Mouse (Mus musculus) layer of hippocampus, postnatal 10 days (tissue): Measurements from ENCODE around the gene Eed. TPM values are rescaled to one million over a fixed set of nuclear protein-coding genes. Genes with fewer than 3 reads are reported as not detected.
"Not testable (repeated sequence)": the region's sequence is repeated elsewhere in the genome, so short reads cannot be mapped to it uniquely, and the experiment has no call there.

Experiments
- DNase-seq, 2 experiments: peaks; one replicate each; pipeline ENCODE4 v3.0.0; 2021; ENCODE audit warnings: low spot score in 2 of 2
- long read RNA-seq: library from polyadenylated mRNA; stranded (forward); transcript quantifications from one replicate; pipeline ENCODE4 v2.0.0, GENCODE M21; 2023
- total RNA-seq, 2 experiments: library from RNA; stranded (reverse); gene quantifications; 2 replicates each; pipeline ENCODE4 v1.2.3; 2021

The Eed gene
- 10 to 100 TPM; 27.9 to 34.0 TPM for total RNA-seq
- long read RNA-seq, transcript Eed-201 (12 exons, 2,067 nt), result major isoform, 18 of 34 reads
- long read RNA-seq, partial matches to known transcripts, result 2 of 34 reads
- long read RNA-seq, other reads (novel, unspliced or antisense), result 14 of 34 reads

DNA sequence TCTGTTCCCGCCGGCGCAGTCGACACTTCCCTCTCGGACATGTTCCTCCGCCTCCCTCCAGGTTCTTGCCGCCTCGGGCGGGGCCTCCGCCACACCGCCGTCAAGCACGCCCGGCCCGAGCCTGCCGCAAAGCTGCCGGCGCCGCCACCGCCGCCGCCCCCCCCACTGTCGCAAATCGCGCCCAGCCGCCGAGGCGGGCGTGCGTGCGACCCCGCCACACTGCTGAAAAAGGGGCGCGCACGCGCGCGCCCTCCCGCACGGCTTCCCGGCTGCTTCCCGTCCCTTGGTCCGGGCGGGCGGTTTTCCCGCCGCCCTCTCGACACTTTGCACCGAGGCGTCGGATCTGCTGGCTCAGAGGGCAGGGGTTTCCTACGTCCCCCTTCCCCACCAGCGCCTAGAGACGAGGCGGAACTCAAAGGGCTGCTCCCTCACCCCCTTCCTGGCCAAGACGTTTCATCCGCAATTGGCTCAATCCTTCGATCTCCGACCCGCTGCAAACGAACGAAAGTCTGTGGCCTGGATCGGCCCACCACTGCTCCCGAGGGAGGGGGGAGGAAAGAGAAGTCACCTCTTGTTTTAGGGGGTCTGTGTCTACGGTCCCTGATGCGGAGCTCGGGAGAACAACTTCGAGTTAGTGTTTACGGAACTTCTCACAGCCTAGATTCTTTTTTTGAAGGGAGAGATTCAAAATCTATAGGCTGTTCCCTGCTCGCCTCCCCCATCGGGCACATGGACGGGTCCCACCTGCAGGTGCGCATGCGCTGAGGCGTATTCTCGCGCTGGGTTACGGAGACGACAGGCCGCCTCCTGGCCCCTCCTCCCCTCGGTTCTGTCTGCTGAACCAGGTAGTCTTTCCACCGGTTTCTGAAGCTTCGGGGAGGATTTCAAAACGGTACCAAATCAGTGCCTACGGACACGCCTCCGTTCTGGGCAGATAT, at the start of gene Eed:
TSS of gene Eed (minus strand) at position 499 of the 938 bp plus-strand sequence.
- peak; percentile 94 to 97 for DNase-seq

DNA sequence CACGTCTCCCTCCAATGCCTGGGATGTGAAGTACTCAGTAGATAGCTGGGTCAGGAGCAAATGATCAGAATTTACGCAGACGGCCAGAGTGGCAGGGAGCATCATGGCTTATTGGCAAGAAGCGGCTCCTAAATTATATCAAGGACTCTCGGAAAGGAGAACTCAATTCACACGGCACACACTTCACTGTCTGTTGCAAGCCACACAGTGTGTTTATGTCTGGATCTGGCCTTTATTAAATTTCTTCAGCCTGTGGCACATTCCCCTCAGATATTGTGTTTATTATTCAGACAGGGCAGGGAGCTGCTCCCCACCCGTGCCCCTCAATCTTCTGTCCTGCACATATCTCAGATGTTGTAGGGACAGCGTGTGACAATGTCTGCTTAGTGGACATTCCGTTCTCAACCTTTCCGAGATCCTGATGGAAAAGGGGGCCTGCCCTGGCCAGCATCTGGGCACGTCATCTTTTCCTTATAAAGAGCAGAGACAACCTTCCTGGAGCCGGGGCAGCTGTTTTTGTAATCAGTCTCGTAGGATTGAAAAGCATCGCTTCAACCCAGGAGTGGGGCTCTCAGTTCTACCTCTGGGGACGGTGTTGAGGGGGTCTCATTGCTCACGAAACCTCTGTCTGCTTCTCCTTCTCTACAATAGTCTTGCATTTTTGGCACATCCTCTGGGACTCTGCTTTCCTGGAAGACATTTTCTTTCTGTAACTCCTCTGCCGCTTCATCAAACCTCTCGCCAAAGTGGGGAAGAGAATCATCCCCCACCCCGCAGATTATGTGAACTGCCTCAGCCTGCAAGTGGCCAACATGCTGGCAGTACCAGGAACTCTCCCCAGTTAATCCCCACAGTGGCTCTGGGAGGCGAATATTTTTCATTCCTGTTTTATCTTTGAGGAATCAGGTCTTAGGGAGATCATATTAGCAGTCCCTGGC, 49.0 kb upstream of the Eed start:
- peak in 1 of 2 experiments; percentile 31 for DNase-seq

DNA sequence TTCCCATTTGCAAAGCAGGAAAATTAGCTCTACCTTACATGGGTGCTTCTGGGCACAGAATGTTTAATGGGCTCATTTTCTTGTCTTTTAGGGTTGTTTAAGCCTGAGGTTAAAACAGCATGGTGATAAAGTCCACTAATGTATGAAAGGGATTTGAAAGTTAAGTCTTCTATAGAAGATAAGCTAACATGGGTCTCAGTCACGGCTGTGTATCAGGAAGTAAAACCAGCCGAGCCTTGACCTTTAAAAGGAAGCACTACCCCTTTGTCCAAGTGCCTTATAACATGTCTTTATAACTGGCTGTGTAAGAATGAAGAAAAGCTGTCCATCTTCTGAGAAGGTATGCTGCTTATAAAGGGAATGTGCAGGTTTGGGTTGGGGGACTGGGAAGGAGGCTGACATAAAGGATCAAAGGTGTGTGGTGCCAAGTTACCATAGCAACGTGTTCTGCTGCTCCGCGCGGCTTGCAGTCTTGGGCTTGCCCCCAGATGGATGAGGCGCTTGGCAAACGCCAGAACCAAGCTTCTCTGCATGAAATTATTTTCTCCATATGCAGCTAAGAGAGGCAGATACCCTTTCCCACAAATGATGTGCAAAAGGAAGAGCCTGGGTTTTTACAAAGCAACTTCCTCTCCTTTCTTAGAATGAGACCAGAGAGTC, 48.2 kb upstream of the Eed start:
- DNase-seq, result peak; percentile 67 to 72

DNA sequence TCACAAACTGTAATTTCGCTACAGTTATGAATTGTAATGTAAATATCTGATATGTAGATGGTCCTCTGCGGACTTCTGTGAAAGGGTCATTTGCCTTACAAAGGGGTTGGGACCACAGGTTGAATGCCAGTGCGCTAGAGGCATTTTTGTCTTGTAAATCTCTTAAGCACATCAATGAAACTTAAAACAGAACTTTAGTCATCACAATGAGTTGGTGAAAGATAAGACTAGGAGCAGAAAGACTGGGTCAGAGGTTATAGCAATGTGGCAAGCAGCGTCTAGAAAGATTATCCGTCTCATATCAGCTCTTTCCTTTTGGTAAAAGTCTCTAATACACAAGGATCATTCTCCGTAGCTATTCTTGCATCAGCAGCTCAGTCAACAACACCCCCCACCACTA, 44.2 kb upstream of the Eed start:
- no peak for DNase-seq

DNA sequence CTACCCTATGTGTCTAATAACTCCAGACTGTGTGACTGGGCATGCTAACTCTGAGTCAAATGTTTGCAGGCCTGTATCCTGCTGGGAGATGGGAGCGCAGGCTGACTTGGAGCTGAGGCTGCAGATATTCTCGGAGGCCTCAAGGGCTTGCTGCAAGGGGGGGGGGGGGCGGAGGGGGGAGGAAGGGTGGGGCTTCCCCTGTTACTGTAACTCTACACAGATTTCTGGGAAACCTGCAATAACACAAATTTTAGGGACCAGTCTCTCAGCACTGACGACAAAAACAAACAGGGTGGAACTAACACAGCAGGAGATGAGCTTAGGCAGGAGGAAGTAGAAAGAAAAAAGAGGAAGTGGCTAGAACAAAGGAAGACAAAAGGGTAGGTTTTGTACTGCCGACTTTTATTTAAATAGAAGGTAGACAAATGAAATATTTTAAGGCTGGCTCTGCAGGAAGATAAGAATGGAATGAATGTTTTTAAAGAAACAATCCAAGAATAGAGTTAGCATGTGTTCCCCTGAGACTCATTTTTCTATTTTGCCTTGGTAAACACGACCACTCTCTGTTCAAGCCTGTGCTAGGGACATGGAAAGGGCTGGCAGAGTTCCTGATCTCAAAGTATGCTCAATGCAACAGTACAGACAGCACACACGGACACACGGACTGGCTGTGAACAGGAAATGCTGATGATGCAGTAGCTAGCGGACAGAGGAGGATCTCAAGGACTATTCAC, 42.4 kb upstream of the Eed start:
- DNase-seq, result no peak

DNA sequence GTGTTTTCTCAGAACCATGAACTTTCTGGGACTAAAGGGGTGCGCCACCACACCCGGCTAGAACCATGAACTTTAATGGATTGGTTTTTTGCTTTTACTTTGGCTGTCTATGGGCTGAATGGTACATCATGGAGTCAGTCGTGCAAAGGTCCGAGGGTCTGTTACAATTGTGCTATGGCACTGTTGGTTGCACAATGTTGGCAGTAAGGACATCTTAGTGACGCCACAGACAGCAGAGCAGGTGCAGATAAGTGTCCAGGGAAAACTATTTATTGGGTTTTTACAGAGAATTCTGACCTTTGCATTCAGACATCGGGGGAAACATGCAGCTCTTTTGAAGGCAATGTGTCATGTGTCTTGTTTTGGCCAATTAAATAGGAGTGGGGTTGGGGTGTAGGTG, 39.5 kb upstream of the Eed start:
- no peak for DNase-seq

DNA sequence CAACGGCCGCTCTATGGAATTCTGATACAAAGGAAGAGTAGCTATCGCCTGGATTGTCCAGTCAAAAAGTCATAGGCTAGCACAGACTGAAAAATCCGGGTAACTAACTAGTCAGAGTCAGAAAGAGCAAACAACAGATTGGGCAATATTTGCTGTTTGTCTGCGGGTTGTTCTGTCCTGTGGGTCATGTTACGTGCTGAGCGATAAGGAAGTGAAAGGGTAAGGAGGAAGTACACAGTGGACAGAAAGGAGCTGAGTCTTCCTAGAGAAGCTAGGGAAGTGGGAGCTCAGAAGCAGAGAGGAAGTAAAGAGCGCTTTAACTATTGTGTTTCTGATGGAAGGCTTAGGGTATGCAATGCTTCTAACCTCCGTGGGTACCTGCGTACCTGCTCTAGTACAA, 38.8 kb upstream of the Eed start:
- DNase-seq, result no peak

DNA sequence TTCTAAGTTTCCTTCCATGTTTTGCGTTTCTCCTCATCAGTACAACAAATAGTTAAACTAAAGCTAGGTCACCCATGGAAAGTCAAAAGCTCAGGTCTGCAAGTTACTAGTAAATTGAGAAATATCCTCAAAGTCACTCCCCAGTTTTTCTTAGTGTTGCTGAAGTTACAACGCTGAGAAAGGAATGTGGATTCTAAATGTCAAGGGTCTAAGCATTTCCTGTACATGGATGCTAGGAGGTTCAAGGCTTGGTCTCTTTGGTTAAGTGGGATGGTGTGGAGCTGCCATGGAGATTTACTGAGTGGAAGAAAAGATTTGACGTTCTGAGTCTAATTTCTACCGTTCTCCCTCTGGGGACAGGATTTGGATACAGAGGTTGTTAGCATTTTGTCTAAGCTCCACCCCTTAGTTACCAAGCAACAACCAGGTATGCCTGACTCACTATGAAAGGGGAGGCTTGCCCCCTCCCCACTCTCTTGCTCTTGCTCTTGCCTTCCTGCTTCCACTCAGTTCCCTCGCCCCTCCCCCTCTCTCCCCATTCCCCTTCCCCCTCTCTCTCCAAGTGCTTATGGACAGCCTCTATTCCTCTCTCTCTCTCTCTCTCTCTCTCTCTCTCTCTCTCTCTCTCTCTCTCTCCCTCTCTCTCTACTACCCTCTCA, 36.3 kb upstream of the Eed start:
- DNase-seq, result no peak

DNA sequence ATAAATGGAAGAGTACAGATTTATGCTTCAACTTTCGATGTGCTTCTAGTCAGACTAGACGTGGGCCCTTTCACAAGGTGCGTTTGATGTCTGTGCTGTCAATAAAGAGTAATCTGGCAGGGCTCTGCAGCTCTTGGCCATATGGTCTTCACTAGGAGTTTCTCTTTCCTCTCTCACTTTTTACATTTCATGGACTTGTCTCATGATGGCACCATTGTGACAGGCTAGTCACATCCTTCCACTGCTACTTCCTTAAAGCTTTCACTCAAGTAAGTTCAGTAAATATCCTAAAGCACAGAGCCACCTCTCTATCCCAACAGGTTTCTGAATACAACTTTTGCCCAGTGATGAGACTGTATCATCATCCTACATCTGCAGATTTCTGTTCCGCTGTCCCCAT, 35.7 kb upstream of the Eed start:
- no peak for DNase-seq

DNA sequence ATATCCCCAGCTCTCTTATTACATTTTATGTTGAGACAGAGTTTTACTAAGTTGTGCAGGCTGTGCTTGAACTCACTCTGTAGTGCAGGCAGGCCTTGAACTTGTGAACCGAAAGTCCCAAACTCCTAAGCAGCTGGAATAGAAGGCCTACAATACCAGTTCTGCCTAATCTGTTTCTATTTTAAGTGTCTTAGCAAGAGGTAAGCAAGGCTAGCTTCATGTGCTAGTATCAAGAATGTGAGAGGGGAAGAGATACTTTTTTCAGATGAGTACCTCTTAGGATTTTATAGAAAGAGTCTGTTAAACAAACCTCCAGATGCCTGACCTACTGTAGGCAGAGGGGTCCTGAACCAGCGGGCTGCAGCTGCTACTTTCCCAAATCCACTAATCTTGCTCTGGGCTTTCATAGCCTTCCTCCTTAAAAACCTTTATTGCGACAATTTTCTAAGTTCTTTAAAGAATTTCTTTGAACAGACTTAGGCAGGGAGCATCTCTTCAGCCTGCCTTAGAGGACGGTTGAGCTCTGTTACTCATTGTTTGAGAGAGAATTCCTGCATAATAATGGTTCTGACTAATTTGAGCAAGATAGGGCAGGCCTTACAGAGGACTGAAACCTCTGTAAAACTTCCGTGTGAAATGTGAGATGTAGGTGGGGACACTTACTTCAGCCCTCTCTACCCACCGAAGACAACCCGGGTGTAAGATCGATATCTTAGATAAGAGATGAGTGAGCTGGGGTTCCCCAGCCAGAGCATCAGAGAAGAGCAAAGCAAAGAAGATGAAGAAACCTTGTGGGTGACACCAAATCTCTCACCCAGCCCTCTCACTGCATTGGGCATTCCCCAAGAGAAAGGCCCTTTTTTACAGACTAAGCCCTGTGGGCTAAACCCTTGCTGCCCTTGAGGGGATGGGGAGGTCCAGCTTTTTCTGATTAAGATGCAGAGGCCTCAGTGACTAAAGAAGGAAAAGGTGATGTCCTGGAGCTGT, 26.2 kb upstream of the Eed start:
- no peak for DNase-seq

DNA sequence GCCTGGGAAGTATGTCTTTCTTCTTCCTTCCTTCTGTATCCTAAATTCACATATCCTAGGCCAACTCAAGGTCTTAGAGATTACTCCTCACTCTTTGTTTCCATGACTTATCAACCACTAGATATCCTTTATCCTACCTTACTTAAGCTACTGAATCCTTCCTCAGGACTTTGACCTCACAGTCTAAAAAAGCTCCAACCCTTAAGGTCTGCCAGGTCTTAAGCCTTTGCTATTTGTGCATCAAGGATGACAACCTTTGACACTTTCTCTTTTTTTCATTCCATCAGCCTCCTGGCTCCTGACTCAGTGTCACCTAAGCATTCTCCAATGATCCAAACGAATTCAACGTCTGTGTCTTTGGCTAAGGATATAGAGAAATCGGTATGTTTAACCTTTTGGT, 24.0 kb upstream of the Eed start:
- DNase-seq, result no peak

DNA sequence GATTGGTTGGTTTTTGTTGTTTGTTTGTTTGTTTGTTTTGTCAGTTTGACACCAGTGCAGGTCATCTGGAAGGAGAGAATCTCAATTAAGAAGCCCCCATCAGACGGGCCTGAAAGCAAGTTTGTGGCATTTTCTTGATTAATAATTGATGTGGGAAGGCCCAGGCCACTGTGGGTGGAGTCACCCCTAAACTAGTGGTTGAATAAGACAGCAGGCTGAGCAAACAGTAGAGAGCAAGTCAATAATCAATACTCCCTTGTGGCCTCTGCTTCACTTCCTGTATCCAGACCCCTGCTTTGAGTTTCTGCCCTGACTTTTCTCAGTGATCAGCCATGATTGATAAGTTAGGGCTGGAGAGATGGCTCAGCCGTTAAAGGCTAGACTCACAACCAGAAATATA, 21.6 kb upstream of the Eed start:
- DNase-seq, result no peak

DNA sequence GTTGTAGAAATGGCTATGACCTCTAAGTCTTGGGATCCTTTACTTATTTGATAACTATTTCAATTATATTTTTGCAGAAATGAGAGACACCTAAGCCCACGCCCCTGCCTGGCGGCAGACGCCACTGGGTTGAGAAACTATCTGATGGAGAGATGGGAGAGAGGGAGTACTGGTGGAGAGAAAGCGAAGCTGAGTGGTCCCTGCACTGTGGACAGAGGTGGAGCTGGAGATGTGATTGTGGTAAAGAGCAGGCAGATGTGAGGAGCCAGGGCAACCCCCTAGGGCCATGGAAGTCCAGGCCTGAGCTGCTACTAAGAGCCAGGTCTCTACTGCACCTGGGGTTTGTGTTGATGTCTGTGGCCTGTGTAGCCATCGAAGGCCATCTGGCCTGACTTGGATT, 18.7 kb upstream of the Eed start:
- no peak for DNase-seq

DNA sequence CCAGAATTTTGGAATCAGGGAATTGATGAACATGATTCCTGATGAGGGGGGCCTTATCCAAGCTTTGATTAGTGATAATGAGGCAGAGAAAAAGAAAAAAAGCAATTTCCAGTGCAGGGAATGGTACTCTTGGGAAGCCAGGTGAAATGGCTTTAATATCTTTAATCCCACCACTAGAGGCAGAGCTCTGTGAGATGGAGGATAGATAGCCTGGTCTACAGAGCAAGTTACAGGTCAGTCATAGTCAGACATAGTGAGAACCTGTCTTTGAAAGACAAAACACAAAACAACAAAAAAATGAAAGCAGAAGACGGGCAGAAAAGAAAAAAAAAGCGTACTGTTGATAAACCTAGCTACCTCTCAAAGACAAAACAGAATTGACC, 17.8 kb upstream of the Eed start:
- no peak for DNase-seq

DNA sequence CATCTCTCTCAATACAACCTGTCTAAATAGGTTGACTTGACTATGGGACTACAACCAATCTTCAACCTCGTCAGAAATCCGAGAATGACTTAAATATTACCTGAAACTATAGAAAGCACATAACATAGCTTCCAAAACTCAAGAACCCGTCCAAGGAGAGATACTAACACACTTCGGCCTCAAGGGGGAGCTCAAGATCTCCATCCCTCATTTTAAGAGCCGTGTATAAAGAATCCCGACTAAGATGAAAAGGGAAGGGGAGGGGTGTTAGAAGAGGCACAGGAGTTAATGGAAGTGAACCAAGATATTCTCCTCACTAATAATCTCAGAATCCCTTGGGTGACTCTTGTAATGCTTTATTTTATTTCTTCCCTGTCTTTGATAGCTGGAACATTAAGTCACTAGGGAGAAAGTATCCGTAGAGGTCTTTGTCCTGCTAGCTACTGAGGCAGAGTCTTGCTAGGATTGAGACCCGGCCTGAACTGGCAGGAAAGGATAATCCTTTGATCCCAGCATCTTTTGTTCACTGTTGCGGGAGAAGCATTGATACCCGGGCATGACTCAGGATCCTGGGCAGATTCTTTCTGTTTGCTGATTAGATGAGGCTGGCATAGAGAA, 17.3 kb upstream of the Eed start:
- DNase-seq, result peak; percentile 40 to 66

DNA sequence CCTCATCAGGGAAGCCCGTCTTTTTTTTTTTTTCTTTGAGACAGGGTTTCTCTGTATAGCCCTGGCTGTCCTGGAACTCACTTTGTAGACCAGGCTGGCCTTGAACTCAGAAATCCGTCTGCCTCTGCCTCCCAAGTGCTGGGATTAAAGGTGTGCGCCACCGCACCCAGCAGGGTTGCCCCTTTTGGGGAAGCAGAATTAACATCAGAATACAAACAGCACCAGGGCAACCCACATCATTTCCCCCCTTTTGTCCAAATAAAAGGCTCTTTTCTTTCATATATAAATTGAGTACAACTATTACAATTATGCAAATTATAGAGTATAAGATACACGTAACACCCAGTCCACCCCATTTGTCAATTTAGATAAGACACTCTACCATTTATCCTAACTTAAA, 16.7 kb upstream of the Eed start:
- not testable (repeated sequence) for DNase-seq

DNA sequence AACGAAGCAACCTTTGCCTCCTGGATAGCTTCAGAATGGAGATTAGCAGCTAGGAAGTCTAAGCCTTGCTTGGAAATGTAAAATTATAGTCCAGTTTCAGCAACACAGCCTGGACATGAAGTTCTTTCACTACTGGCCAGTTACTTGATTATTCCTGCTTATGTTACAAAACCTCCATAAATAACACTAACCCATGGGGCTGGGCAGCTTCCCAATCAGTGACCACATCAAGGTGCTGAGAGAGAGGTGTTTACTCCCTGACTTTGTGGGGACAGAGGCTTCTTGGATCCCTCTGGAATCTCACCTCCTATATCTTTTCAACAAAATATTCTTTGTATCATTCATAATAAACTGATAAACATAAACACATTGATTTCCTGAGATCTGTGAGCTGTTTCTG, 12.3 kb upstream of the Eed start:
- DNase-seq, result no peak

DNA sequence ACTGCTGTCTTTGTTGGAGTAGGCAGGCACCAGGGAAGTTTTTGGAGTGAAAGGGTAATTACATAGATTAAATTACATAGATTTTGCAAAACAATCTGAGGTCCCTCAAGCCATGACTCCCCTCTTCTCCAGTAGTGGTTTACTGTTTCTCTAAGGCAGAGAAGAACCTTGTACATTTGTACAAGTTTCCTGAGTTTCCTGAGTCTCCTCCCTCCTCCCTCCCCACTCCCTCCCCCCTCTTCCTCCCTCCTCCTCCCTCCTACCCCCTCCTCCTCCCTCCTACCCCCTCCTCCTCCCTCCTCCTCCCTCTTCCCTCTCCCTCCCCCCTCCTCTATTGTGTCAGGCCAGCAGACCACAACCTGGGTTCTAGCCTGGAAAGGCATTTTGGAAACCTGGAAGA, 3.6 kb upstream of the Eed start:
- DNase-seq, result no peak
